Comparison of ENCODE assay signal across 35 mouse cellular contexts in the genomic region with DNA sequence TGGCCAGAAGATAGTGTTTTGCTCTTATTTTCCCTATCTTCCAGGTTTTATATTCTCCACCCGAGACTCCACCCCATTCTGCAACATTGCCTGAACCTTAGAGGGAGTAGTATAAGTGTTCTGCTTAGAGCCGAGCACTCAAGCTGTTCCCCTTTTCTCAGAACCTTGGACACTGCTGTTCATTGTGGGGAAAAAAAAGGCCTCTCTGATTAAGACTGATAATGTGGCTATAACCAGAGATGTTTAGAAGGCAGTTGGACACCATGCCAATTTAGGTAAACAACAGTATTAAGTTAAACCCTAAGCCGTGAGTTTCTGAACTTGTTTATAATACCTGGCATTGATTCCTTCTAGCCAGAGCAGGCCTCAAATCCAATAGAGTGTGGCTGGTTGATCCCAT. TPM values are rescaled to one million over a fixed set of nuclear protein-coding genes. Genes with fewer than 3 reads are reported as not detected.
"Had no signal": no experiment of that assay in that cellular context is flagged by ENCODE, and none has a peak within 500 bp of the region (broad histone marks: within the 10 kb centered on the region; RNA-seq: fewer than 3 reads in every experiment).

No protein-coding gene starts in this region.

- H3K9me3 ChIP-seq: heart, embryonic 12.5 days; heart, embryonic 13.5 days; heart, embryonic 15.5 days; hindbrain, embryonic 10.5 days; hindbrain, embryonic 12.5 days; hindbrain, embryonic 13.5 days; hindbrain, embryonic 15.5 days; intestine, embryonic 15.5 days; kidney, embryonic 15.5 days had no signal

- H3K27me3 ChIP-seq: heart, embryonic 12.5 days; heart, embryonic 13.5 days; heart, embryonic 15.5 days; hindbrain, embryonic 12.5 days; hindbrain, embryonic 13.5 days; hindbrain, embryonic 15.5 days; intestine, embryonic 15.5 days; kidney, embryonic 15.5 days had no signal

- DNase-seq: heart, postnatal 10 days; heart, postnatal 14 days; heart, postnatal 36 days; heart, postnatal 4 days; kidney, adult 11 months; kidney, adult 18-20 months; kidney, adult 2 months; kidney, adult 8-10 months; kidney, adult 9 months; kidney, postnatal 10 days; kidney, postnatal 14 days; kidney, postnatal 25 days; kidney, postnatal 36 days; kidney, postnatal 4 days; layer of hippocampus, adult 9-11 months; layer of hippocampus, postnatal 36 days had no signal

- ATAC-seq: hindbrain, embryonic 16.5 days; hindbrain, postnatal 0 days; inflammation-experienced regulatory T-cells, adult 6 months; intestine, embryonic 15.5 days; intestine, embryonic 16.5 days; intestine, postnatal 0 days had no signal

- H3K9ac ChIP-seq: heart, embryonic 12.5 days; heart, embryonic 13.5 days; heart, embryonic 15.5 days; hindbrain, embryonic 12.5 days; hindbrain, embryonic 13.5 days; hindbrain, embryonic 14.5 days; hindbrain, embryonic 15.5 days; intestine, embryonic 15.5 days; kidney, embryonic 15.5 days had no signal

- H3K36me3 ChIP-seq: heart, embryonic 12.5 days; heart, embryonic 15.5 days; hindbrain, embryonic 10.5 days; hindbrain, embryonic 12.5 days; hindbrain, embryonic 13.5 days; hindbrain, embryonic 15.5 days; intestine, embryonic 15.5 days had no signal

- H3K27ac ChIP-seq: heart, embryonic 13.5 days; heart, embryonic 15.5 days; hindbrain, embryonic 10.5 days; hindbrain, embryonic 12.5 days; hindbrain, embryonic 13.5 days; hindbrain, embryonic 14.5 days; hindbrain, embryonic 15.5 days; hindbrain, postnatal 0 days; intestine, embryonic 15.5 days; kidney, embryonic 15.5 days; kidney, postnatal 0 days; layer of hippocampus, adult 2 months; left cerebral cortex, adult 2 months had no signal

- H3K4me3 ChIP-seq: heart, embryonic 12.5 days; heart, embryonic 13.5 days; heart, embryonic 15.5 days; hindbrain, embryonic 10.5 days; hindbrain, embryonic 12.5 days; hindbrain, embryonic 13.5 days; hindbrain, embryonic 15.5 days; intestine, embryonic 15.5 days; kidney, embryonic 15.5 days; layer of hippocampus, adult 2 months; left cerebral cortex, adult 2 months had no signal

RNA-seq across cellular contexts. Expression of gene Nod2, which starts 55.7 kb away (rescaled TPM):
- polyA plus RNA-seq: heart, embryonic 14.5 days; hindbrain, embryonic 15.5 days had no signal
